Mouse (Mus musculus) heart, adult 18-20 months (tissue): ENCODE results near the gene Nop56. TPM values are rescaled to one million over a fixed set of nuclear protein-coding genes. Genes with fewer than 3 reads are reported as not detected.

Experiments used
- DNase-seq, 2 experiments: peaks; one replicate each; pipeline ENCODE4 v3.0.0; 2021 to 2022; ENCODE audit warnings: mixed read lengths in 1 of 2
- total RNA-seq, 2 experiments: library from RNA; stranded (reverse); gene quantifications; 2 replicates each; pipeline ENCODE4 v1.2.3; 2021

Nop56 gene
- total RNA-seq, 2 experiments from 2014 or later: 29.0 to 40.2 TPM

- DNase-seq: peak; percentile 39 to 49
These were observed 21.3 kb downstream of the Nop56 start for GRCm38 (mm10) chr2:130295331-130296133.

- DNase-seq: no peak
These were observed 22.0 kb downstream of the Nop56 start for GRCm38 (mm10) chr2:130296134-130296745.

GRCm38 (mm10) chr2:130297580-130297979 is 23.4 kb downstream of the Nop56 start:
- no peak for DNase-seq

- DNase-seq: no peak
These were observed 28.8 kb downstream of the Nop56 start for GRCm38 (mm10) chr2:130303014-130303413.

- no peak for DNase-seq
These were observed 52.8 kb downstream of the Nop56 start for GRCm38 (mm10) chr2:130327057-130327456.

Other genes with a start within 250 kb of the Nop56 start
- not detected for gene Tgm6, start 162.0 kb upstream of the Nop56 start, total RNA-seq
- 100 to 1,000 TPM; 130 to 136 TPM for gene Snrpb, start 95.0 kb upstream of the Nop56 start, total RNA-seq
- not detected for gene Tmc2, start 79.2 kb upstream of the Nop56 start, total RNA-seq
- gene Idh3b, start 10.1 kb downstream of the Nop56 start, total RNA-seq: 100 to 1,000 TPM; 811 to 856 TPM
- gene Ebf4, start 20.7 kb downstream of the Nop56 start, total RNA-seq: under 1 TPM; 0.30 to 0.44 TPM
- 1 to 10 TPM; 4.3 to 6.0 TPM for gene Cpxm1, start 123.1 kb downstream of the Nop56 start, total RNA-seq
- gene Gm28372, start 130.8 kb downstream of the Nop56 start, total RNA-seq: not detected
- gene 1700020A23Rik, start 130.8 kb downstream of the Nop56 start, total RNA-seq: not detected
- not detected for gene Tmem239, start 132.0 kb downstream of the Nop56 start, total RNA-seq
- gene Vps16, start 149.9 kb downstream of the Nop56 start, total RNA-seq: 10 to 100 TPM; 26.4 to 28.1 TPM
- 1 to 10 TPM; 4.5 to 7.0 TPM for gene Pced1a, start 150.3 kb downstream of the Nop56 start, total RNA-seq
- gene Ptpra, start 175.8 kb downstream of the Nop56 start, total RNA-seq: 10 to 100 TPM; 40.9 to 47.9 TPM